8 mouse cellular contexts compared by ENCODE assay signal in genomic region chr4:149306712-149307595, GRCm38 (mm10). TPM values are rescaled to one million over a fixed set of nuclear protein-coding genes. Genes with fewer than 3 reads are reported as not detected.
DNase-seq lines count a peak whose midpoint lies in the region; ATAC-seq and TF ChIP-seq lines count a peak whose summit lies in the region.

No protein-coding gene starts in this region.

- H3K27ac ChIP-seq in intestine, postnatal 0 days (ENCODE audit: low read depth, low read length), result peak overlapping the region; percentile 90
- H3K27ac ChIP-seq in midbrain, embryonic 10.5 days (replicated peaks), result peak overlapping the region; percentile 97

- H3K36me3 ChIP-seq in intestine, postnatal 0 days (ENCODE audit: control insufficient read depth, insufficient read depth), result no peaks in the 10 kb centered on the region
- H3K36me3 ChIP-seq in midbrain, embryonic 10.5 days, result no peaks in the 10 kb centered on the region

- DNase-seq in CD4-positive, CD25-positive, alpha-beta regulatory T cell, adult 2 months (ENCODE audit: low read depth, low spot score), result peak; percentile 34
- peak; percentile 49 for DNase-seq in embryo, embryonic 11.5 days (ENCODE audit: low read depth, low spot score)
- peak; percentile 67 to 75 for DNase-seq in left cerebral cortex, postnatal 25 days (ENCODE audit: low spot score in 2 of 2)
- DNase-seq in midbrain, embryonic 10.5 days (ENCODE audit: low spot score), result peak; percentile 70
- peak; percentile 89 for DNase-seq in skeletal muscle tissue, adult 2 months (ENCODE audit: low read depth, low spot score)

- peak overlapping the region; percentile 93 for H3K9ac ChIP-seq in intestine, postnatal 0 days (ENCODE audit: low read depth, low read length)

- no peak for TF ChIP-seq CTCF in intestine, postnatal 0 days (IDR thresholded peaks at IDR 0.05; ENCODE audit: low read depth)

- H3K4me3 ChIP-seq in intestine, postnatal 0 days (ENCODE audit: low read depth, low read length), result peak overlapping the region; percentile 97
- H3K4me3 ChIP-seq in midbrain, embryonic 10.5 days, result peak overlapping the region; percentile 80

- no peaks in the 10 kb centered on the region for H3K9me3 ChIP-seq in intestine, postnatal 0 days (ENCODE audit: control insufficient read depth)
- H3K9me3 ChIP-seq in midbrain, embryonic 10.5 days (replicated peaks), result no peaks in the 10 kb centered on the region

- intact Hi-C loops in left cerebral cortex, postnatal 25 days (cut with DNase I), result loop anchor here (5.0 kb wide), 2 partner anchors 35 to 50 kb away; no protein-coding TSS in a partner anchor

- no peaks in the 10 kb centered on the region for H3K27me3 ChIP-seq in intestine, postnatal 0 days (replicated peaks; ENCODE audit: control insufficient read depth, insufficient read depth, low read length)
- 0 out of 2 replicates have a peak, but pooled peaks cover 5% of the 10 kb centered on the region for H3K27me3 ChIP-seq in midbrain, embryonic 10.5 days (ENCODE audit: low read depth, poor library complexity, severe bottlenecking)

- H3K4me1 ChIP-seq in intestine, postnatal 0 days (replicated peaks; ENCODE audit: control insufficient read depth, insufficient read depth, low read length), result 0 out of 2 replicates have a peak, but pooled peaks cover 4% of the 10 kb centered on the region
- peaks cover 58% of the 10 kb centered on the region for H3K4me1 ChIP-seq in midbrain, embryonic 10.5 days

- WGBS in intestine, postnatal 0 days, result under 1% methylated on average over 60 of the region's 83 CpGs
- under 1% methylated on average over 81 of the region's 83 CpGs for WGBS in midbrain, embryonic 10.5 days

- no peak for ATAC-seq in CD4-positive, CD25-positive, alpha-beta regulatory T cell, adult 4 months
- ATAC-seq in granulocyte monocyte progenitor cell, adult 5-6 weeks (replicated peaks; ENCODE audit: poor library complexity, severe bottlenecking), result peak; percentile 11; the same call in 1 of the 2 replicates
- peak; percentile 76 for ATAC-seq in intestine, postnatal 0 days

- peak overlapping the region; percentile 95 for H3K4me2 ChIP-seq in intestine, postnatal 0 days (replicated peaks; ENCODE audit: low read depth)

RNA-seq across cellular contexts. Expression of gene Kif1b, which starts 0.5 kb away (rescaled TPM):
- polyA plus RNA-seq in CD4-positive, CD25-positive, alpha-beta regulatory T cell, adult 4 months (2017; shearing (Covaris generic)), result 10 to 100 TPM; 11.9 to 15.0 TPM
- total RNA-seq in granulocyte monocyte progenitor cell, adult 5-6 weeks (2014; fragmentation: Nextera tagmentation), result 15.2 and 24.2 TPM in 2 replicates
- 25.5 and 26.3 TPM in 2 replicates for total RNA-seq in granulocyte monocyte progenitor cell, adult 5-6 weeks (2017)
- 15.2 and 18.1 TPM in 2 replicates for polyA plus RNA-seq in intestine, postnatal 0 days (2015; fragmentation: Nextera tagmentation; extraction: Ambion mirVana)
- 100 to 1,000 TPM; 432 to 448 TPM for total RNA-seq in left cerebral cortex, postnatal 25 days (2021)
- 63.4 and 82.4 TPM in 2 replicates for polyA plus RNA-seq in midbrain, embryonic 10.5 days (2016; fragmentation: Nextera tagmentation; extraction: Ambion mirVana)

Comparison
In these comparisons a context has a peak if more than half of its experiments do, and no peak if none do; other contexts are left out.
1. DNase-seq: peak in every context shown above with its lines; median percentile 89 in skeletal muscle tissue, adult 2 months; 71 in left cerebral cortex, postnatal 25 days; 70 in midbrain, embryonic 10.5 days; 49 in embryo, embryonic 11.5 days; 34 in CD4-positive, CD25-positive, alpha-beta regulatory T cell, adult 2 months.